Mouse (Mus musculus) heart, embryonic 12.5 days (tissue): ENCODE measurements around the gene Nup43. TPM values are rescaled to one million over a fixed set of nuclear protein-coding genes. Genes with fewer than 3 reads are reported as not detected.

Source experiments
- ATAC-seq: fragments of 200-750 bp; cut with Nextera tagmentation; 2 replicates; pipeline ENCODE4 v1.8.0; 2017; ENCODE audit warnings: moderate TSS enrichment, moderate library complexity; ENCODE audit not compliant: insufficient number of reproducible peaks, low FRiP score
- H3K27ac ChIP-seq: fragments of 300-500 bp; sonication (generic); 2 replicates; pipeline ENCODE4 v1.5.1; 2016; ENCODE audit warnings: mild to moderate bottlenecking, moderate library complexity; ENCODE audit not compliant: poor library complexity, severe bottlenecking
- H3K27me3 ChIP-seq: fragments of 300-500 bp; sonication (generic); replicated peaks from 2 replicates; pipeline ENCODE4 v1.6.1; 2016; ENCODE audit warnings: mild to moderate bottlenecking, moderate library complexity
- H3K36me3 ChIP-seq: fragments of 300-500 bp; sonication (generic); 2 replicates; pipeline ENCODE4 v1.6.1; 2016; ENCODE audit warnings: mild to moderate bottlenecking, moderate library complexity
- H3K4me1 ChIP-seq: fragments of 300-500 bp; sonication (generic); replicated peaks from 2 replicates; pipeline ENCODE4 v1.6.1; 2016; ENCODE audit warnings: mild to moderate bottlenecking
- H3K4me2 ChIP-seq: fragments of 300-500 bp; sonication (generic); 2 replicates; pipeline ENCODE4 v1.6.1; 2016; ENCODE audit warnings: mild to moderate bottlenecking, moderate library complexity
- H3K4me3 ChIP-seq: fragments of 300-500 bp; sonication (generic); 2 replicates; pipeline ENCODE4 v1.5.1; 2016; ENCODE audit warnings: mild to moderate bottlenecking
- H3K9ac ChIP-seq: fragments of 300-500 bp; sonication (generic); 2 replicates; pipeline ENCODE4 v1.6.1; 2016; ENCODE audit warnings: mild to moderate bottlenecking, moderate library complexity
- H3K9me3 ChIP-seq: fragments of 300-500 bp; sonication (generic); replicated peaks from 2 replicates; pipeline ENCODE4 v1.6.1; 2016; ENCODE audit warnings: mild to moderate bottlenecking, moderate library complexity
- WGBS: fragments of 180-500 bp; shearing (Covaris S2); methylation state at CpG from one replicate; pipeline ENCODE4 v1.1.7; 2016; 5-methylcytosine and 5-hydroxymethylcytosine counted together
- polyA plus RNA-seq: library from polyadenylated mRNA; unstranded; fragments of >200 nt; fragmentation: Nextera tagmentation; extraction: Ambion mirVana; gene quantifications from 2 replicates; pipeline ENCODE4 v1.2.1, GENCODE M21; 2016

The Nup43 gene
- polyA plus RNA-seq, 1 experiment from 2014 or later, result 34.5 TPM

- ATAC-seq, result no peak
- WGBS, result 61% methylated on average over 4 of the region's 4 CpGs
- no peak overlapping the region for H3K4me2 ChIP-seq
Observed at GRCm38 (mm10) chr10:7649059-7649458, 18.2 kb upstream of the Nup43 start.

GRCm38 (mm10) chr10:7651057-7651456 lies 16.2 kb upstream of the Nup43 start:
- WGBS, result 92% methylated on average over 2 of the region's 2 CpGs
- no peaks in the 10 kb centered on the region for H3K27me3 ChIP-seq
- ATAC-seq, result no peak
- no peaks in the 10 kb centered on the region for H3K9me3 ChIP-seq
- no peak overlapping the region for H3K4me2 ChIP-seq
- no peak overlapping the region for H3K4me3 ChIP-seq
- H3K9ac ChIP-seq, result no peak overlapping the region
- H3K36me3 ChIP-seq, result peaks cover 28% of the 10 kb centered on the region
- H3K4me1 ChIP-seq, result peaks cover 11% of the 10 kb centered on the region
- no peak overlapping the region for H3K27ac ChIP-seq

More at GRCm38 (mm10) chr10:7649059-7649458, 18.2 kb upstream of the Nup43 start:
- Histone ChIP-seq H3K4me1 (peaks cover 9% of the 10 kb centered on the region), H3K36me3 (peaks cover 43% of the 10 kb centered on the region), H3K9me3 (no peaks in the 10 kb centered on the region), H3K27me3 (no peaks in the 10 kb centered on the region), H3K27ac (peak overlapping the region; percentile 60; the same call in 1 of the 2 replicates), H3K4me3 (no peak overlapping the region), H3K9ac (no peak overlapping the region)

GRCm38 (mm10) chr10:7662471-7663141 lies 4.7 kb upstream of the Nup43 start:
- under 1% methylated on average over 44 of the region's 44 CpGs for WGBS
- Histone ChIP-seq H3K4me2 (peak overlapping the region; percentile 86), H3K9me3 (no peaks in the 10 kb centered on the region), H3K27ac (peak overlapping the region; percentile 91), H3K4me3 (peak overlapping the region; percentile 72), H3K9ac (peak overlapping the region; percentile 86), H3K27me3 (no peaks in the 10 kb centered on the region), H3K36me3 (no peaks in the 10 kb centered on the region), H3K4me1 (peaks cover 6% of the 10 kb centered on the region)
- ATAC-seq, result peak; percentile 81

GRCm38 (mm10) chr10:7663159-7664026 lies 3.9 kb upstream of the Nup43 start:
- under 1% methylated on average over 64 of the region's 64 CpGs for WGBS
- peak overlapping the region; percentile 91 for H3K27ac ChIP-seq
- no peaks in the 10 kb centered on the region for H3K27me3 ChIP-seq
- H3K9ac ChIP-seq, result peak overlapping the region; percentile 86
- peak; percentile 94 for ATAC-seq
- peak overlapping the region; percentile 72 for H3K4me3 ChIP-seq
- peaks cover 13% of the 10 kb centered on the region for H3K4me1 ChIP-seq
- no peaks in the 10 kb centered on the region for H3K9me3 ChIP-seq
- no peaks in the 10 kb centered on the region for H3K36me3 ChIP-seq
- H3K4me2 ChIP-seq, result peak overlapping the region; percentile 86

GRCm38 (mm10) chr10:7664027-7664526 lies 3.2 kb upstream of the Nup43 start:
- H3K36me3 ChIP-seq, result no peaks in the 10 kb centered on the region
- H3K27me3 ChIP-seq, result no peaks in the 10 kb centered on the region
- no peak for ATAC-seq
- peaks cover 14% of the 10 kb centered on the region for H3K4me1 ChIP-seq
- H3K4me3 ChIP-seq, result peak overlapping the region; percentile 72
- no peak overlapping the region; the same call in 1 of the 2 replicates for H3K27ac ChIP-seq
- 49% methylated on average over 6 of the region's 6 CpGs for WGBS
- no peaks in the 10 kb centered on the region for H3K9me3 ChIP-seq
- H3K9ac ChIP-seq, result peak overlapping the region; percentile 86
- H3K4me2 ChIP-seq, result peak overlapping the region; percentile 86

- no peak overlapping the region for H3K27ac ChIP-seq
- H3K4me3 ChIP-seq, result no peak overlapping the region
- H3K4me1 ChIP-seq, result peaks cover 14% of the 10 kb centered on the region
- H3K4me2 ChIP-seq, result no peak overlapping the region
- no peak overlapping the region for H3K9ac ChIP-seq
- peaks cover 6% of the 10 kb centered on the region for H3K36me3 ChIP-seq
- WGBS, result 86% methylated on average over 1 of the region's 1 CpGs
- no peaks in the 10 kb centered on the region for H3K9me3 ChIP-seq
- ATAC-seq, result no peak
- no peaks in the 10 kb centered on the region for H3K27me3 ChIP-seq
Observed at GRCm38 (mm10) chr10:7664889-7665288, 2.4 kb upstream of the Nup43 start.

- no peak overlapping the region for H3K4me3 ChIP-seq
- H3K9ac ChIP-seq, result no peak overlapping the region
- 55% methylated on average over 1 of the region's 1 CpGs for WGBS
- ATAC-seq, result no peak
- no peaks in the 10 kb centered on the region for H3K27me3 ChIP-seq
- H3K9me3 ChIP-seq, result no peaks in the 10 kb centered on the region
- no peak overlapping the region for H3K27ac ChIP-seq
- H3K4me1 ChIP-seq, result 0 out of 2 replicates have a peak, but pooled peaks cover 5% of the 10 kb centered on the region
- no peak overlapping the region for H3K4me2 ChIP-seq
- peaks cover 65% of the 10 kb centered on the region for H3K36me3 ChIP-seq
Observed at GRCm38 (mm10) chr10:7673673-7674072, 6.4 kb downstream of the Nup43 start.

GRCm38 (mm10) chr10:7680731-7681301 lies 13.5 kb downstream of the Nup43 start, which contains the start of the genes Pcmt1 and Lats1:
Gene Pcmt1, minus strand, starts transcription at chr10:7681136.
Gene Lats1, plus strand, starts transcription at chr10:7681214.
- Histone ChIP-seq H3K4me3 (peak within 1 kb of the TSS; percentile 93), H3K4me2 (peak within 1 kb of the TSS; percentile 89), H3K27ac (peak within 1 kb of the TSS; percentile 99), H3K9ac (peak within 1 kb of the TSS; percentile 96), H3K9me3 (no peaks in the 10 kb centered on the region), H3K4me1 (peaks cover 35% of the 10 kb centered on the region), H3K36me3 (peaks cover 37% of the 10 kb centered on the region), H3K27me3 (no peaks in the 10 kb centered on the region)
- ATAC-seq, result peak; percentile 85
- under 1% methylated on average over 60 of the region's 65 CpGs for WGBS

GRCm38 (mm10) chr10:7681343-7682025 lies 14.2 kb downstream of the Nup43 start:
- H3K27ac ChIP-seq, result peak overlapping the region; percentile 99
- H3K36me3 ChIP-seq, result peaks cover 31% of the 10 kb centered on the region
- H3K9ac ChIP-seq, result peak overlapping the region; percentile 96
- ATAC-seq, result peak; percentile 90
- peak overlapping the region; percentile 93 for H3K4me3 ChIP-seq
- H3K9me3 ChIP-seq, result no peaks in the 10 kb centered on the region
- peak overlapping the region; percentile 89 for H3K4me2 ChIP-seq
- WGBS, result under 1% methylated on average over 64 of the region's 64 CpGs
- H3K4me1 ChIP-seq, result peaks cover 36% of the 10 kb centered on the region
- no peaks in the 10 kb centered on the region for H3K27me3 ChIP-seq

- Histone ChIP-seq H3K9ac (peak overlapping the region; percentile 96), H3K4me3 (peak overlapping the region; percentile 93), H3K27ac (no peak overlapping the region), H3K4me2 (peak overlapping the region; percentile 89), H3K9me3 (no peaks in the 10 kb centered on the region), H3K36me3 (peaks cover 23% of the 10 kb centered on the region), H3K4me1 (peaks cover 41% of the 10 kb centered on the region), H3K27me3 (no peaks in the 10 kb centered on the region)
- ATAC-seq, result no peak
- WGBS, result 47% methylated on average over 3 of the region's 3 CpGs
Observed at GRCm38 (mm10) chr10:7682249-7682648, 14.9 kb downstream of the Nup43 start.
